Mouse (Mus musculus): ENCODE results near the gene Gm28044. TPM values are rescaled to one million over a fixed set of nuclear protein-coding genes. Genes with fewer than 3 reads are reported as not detected.

Gene Gm28044
- polyA plus RNA-seq (2015; fragmentation: Nextera tagmentation; extraction: Ambion mirVana), result not detected in 2 replicates

GRCm38 (mm10) chr13:67360131-67360744 is at the start of gene Gm28044, which contains the start of gene Zfp953:
Gene Gm28044 (minus strand): TSS chr13:67360536.
Gene Zfp953 (minus strand): TSS chr13:67360605.

GRCm38 (mm10) chr13:67399183-67399903 is 39.0 kb upstream of the Gm28044 start, which contains the start of gene Zfp429:
Gene Zfp429 (minus strand): TSS chr13:67399819.

GRCm38 (mm10) chr13:67375050-67375911 is 14.9 kb upstream of the Gm28044 start, which contains the start of the genes Gm28041 and Zfp456:
Gene Gm28041 (minus strand): TSS chr13:67375733.
Gene Zfp456 (minus strand): TSS chr13:67375810.

GRCm38 (mm10) chr13:67332019-67332724 is 28.2 kb downstream of the Gm28044 start, which contains the start of gene Zfp595:
Gene Zfp595 (minus strand): TSS chr13:67332570.

GRCm38 (mm10) chr13:67305822-67306672 is 54.3 kb downstream of the Gm28044 start, which contains the start of gene Zfp457:
Gene Zfp457 (minus strand): TSS chr13:67306485.

GRCm38 (mm10) chr13:67278314-67278713 is 82.0 kb downstream of the Gm28044 start, which contains the start of gene Zfp458:
Gene Zfp458 (minus strand): TSS chr13:67278466.

Other genes with a start within 250 kb of the Gm28044 start
- gene Rslcan18, start 244.3 kb downstream of the Gm28044 start, polyA plus RNA-seq (2015; fragmentation: Nextera tagmentation; extraction: Ambion mirVana), result 0.18 TPM in 1 of 2 replicates, not detected in the other
- 1.0 TPM in 2 replicates for gene Zfp759, start 238.9 kb downstream of the Gm28044 start, polyA plus RNA-seq (2015; fragmentation: Nextera tagmentation; extraction: Ambion mirVana)
- 2.4 and 2.6 TPM in 2 replicates for gene Rsl1, start 187.4 kb downstream of the Gm28044 start, polyA plus RNA-seq (2015; fragmentation: Nextera tagmentation; extraction: Ambion mirVana)
- gene Zfp455, start 166.0 kb downstream of the Gm28044 start, polyA plus RNA-seq (2015; fragmentation: Nextera tagmentation; extraction: Ambion mirVana), result 0.56 and 0.71 TPM in 2 replicates
- gene Zfp458, start 82.1 kb downstream of the Gm28044 start, polyA plus RNA-seq (2015; fragmentation: Nextera tagmentation; extraction: Ambion mirVana), result 0.56 and 0.71 TPM in 2 replicates
- 0.34 and 0.73 TPM in 2 replicates for gene Zfp457, start 54.1 kb downstream of the Gm28044 start, polyA plus RNA-seq (2015; fragmentation: Nextera tagmentation; extraction: Ambion mirVana)
- gene Zfp595, start 28.0 kb downstream of the Gm28044 start, polyA plus RNA-seq (2015; fragmentation: Nextera tagmentation; extraction: Ambion mirVana), result 0.62 and 0.69 TPM in 2 replicates
- gene Zfp953, start 69 bp upstream of the Gm28044 start, polyA plus RNA-seq (2015; fragmentation: Nextera tagmentation; extraction: Ambion mirVana), result 0.37 and 0.41 TPM in 2 replicates
- gene Gm28041, start 15.2 kb upstream of the Gm28044 start, polyA plus RNA-seq (2015; fragmentation: Nextera tagmentation; extraction: Ambion mirVana), result 0.19 TPM in 1 of 2 replicates, not detected in the other
- 0.22 and 0.65 TPM in 2 replicates for gene Zfp456, start 15.3 kb upstream of the Gm28044 start, polyA plus RNA-seq (2015; fragmentation: Nextera tagmentation; extraction: Ambion mirVana)
- gene Zfp429, start 39.3 kb upstream of the Gm28044 start, polyA plus RNA-seq (2015; fragmentation: Nextera tagmentation; extraction: Ambion mirVana), result 1.6 and 3.1 TPM in 2 replicates
- gene Zfp459, start 60.9 kb upstream of the Gm28044 start, polyA plus RNA-seq (2015; fragmentation: Nextera tagmentation; extraction: Ambion mirVana), result 0.06 and 0.13 TPM in 2 replicates
- 3.9 and 5.3 TPM in 2 replicates for gene Zfp874a, start 91.1 kb upstream of the Gm28044 start, polyA plus RNA-seq (2015; fragmentation: Nextera tagmentation; extraction: Ambion mirVana)
- 1.8 and 2.6 TPM in 2 replicates for gene Zfp874b, start 123.7 kb upstream of the Gm28044 start, polyA plus RNA-seq (2015; fragmentation: Nextera tagmentation; extraction: Ambion mirVana)
- 4.0 and 4.8 TPM in 2 replicates for gene Zfp58, start 140.0 kb upstream of the Gm28044 start, polyA plus RNA-seq (2015; fragmentation: Nextera tagmentation; extraction: Ambion mirVana)
- not detected in 2 replicates for gene Gm26965, start 165.6 kb upstream of the Gm28044 start, polyA plus RNA-seq (2015; fragmentation: Nextera tagmentation; extraction: Ambion mirVana)
- 11.6 and 13.0 TPM in 2 replicates for gene Zfp87, start 165.6 kb upstream of the Gm28044 start, polyA plus RNA-seq (2015; fragmentation: Nextera tagmentation; extraction: Ambion mirVana)
- gene Zfp748, start 193.3 kb upstream of the Gm28044 start, polyA plus RNA-seq (2015; fragmentation: Nextera tagmentation; extraction: Ambion mirVana), result 2.9 and 3.0 TPM in 2 replicates
- gene Zfp729b, start 249.2 kb upstream of the Gm28044 start, polyA plus RNA-seq (2015; fragmentation: Nextera tagmentation; extraction: Ambion mirVana), result 1.2 and 1.8 TPM in 2 replicates